ENCODE assay signal across 8 mouse cellular contexts in genomic region chr11:51689343-51689742, GRCm38 (mm10). TPM values are rescaled to one million over a fixed set of nuclear protein-coding genes. Genes with fewer than 3 reads are reported as not detected.
DNase-seq lines count a peak whose midpoint lies in the region; ATAC-seq and TF ChIP-seq lines count a peak whose summit lies in the region.

No protein-coding gene starts in this region.

- DNase-seq in left cerebral cortex, adult 2 months (ENCODE audit: extremely low spot score in 1 of 2, low spot score in 2 of 2): no peak
- no peak for DNase-seq in left cerebral cortex, adult 8-10 months (ENCODE audit: low spot score in 2 of 2)
- no peak for DNase-seq in layer of hippocampus, adult 8-10 months (ENCODE audit: low spot score in 2 of 2)
- DNase-seq in urinary bladder, postnatal 10 days (ENCODE audit: low spot score): no peak
- DNase-seq in cerebellum, adult 9-10 months: no peak

- peak overlapping the region; percentile 71 for H3K4me3 ChIP-seq in left cerebral cortex, adult 2 months
- peak overlapping the region; percentile 70 for H3K4me3 ChIP-seq in embryonic facial prominence, embryonic 13.5 days
- H3K4me3 ChIP-seq in intestine, postnatal 0 days (ENCODE audit: low read depth, low read length): peak overlapping the region; percentile 68
- peak overlapping the region; percentile 57 for H3K4me3 ChIP-seq in neural tube, embryonic 12.5 days

- no peaks in the 10 kb centered on the region for H3K9me3 ChIP-seq in embryonic facial prominence, embryonic 13.5 days
- no peaks in the 10 kb centered on the region for H3K9me3 ChIP-seq in intestine, postnatal 0 days (ENCODE audit: control insufficient read depth)
- no peaks in the 10 kb centered on the region for H3K9me3 ChIP-seq in neural tube, embryonic 12.5 days

- peaks cover 6% of the 10 kb centered on the region for H3K4me1 ChIP-seq in embryonic facial prominence, embryonic 13.5 days
- no peaks in the 10 kb centered on the region for H3K4me1 ChIP-seq in intestine, postnatal 0 days (replicated peaks; ENCODE audit: control insufficient read depth, insufficient read depth, low read length)
- peaks cover 9% of the 10 kb centered on the region; the same call in 1 of the 2 replicates for H3K4me1 ChIP-seq in neural tube, embryonic 12.5 days

- H3K4me2 ChIP-seq in embryonic facial prominence, embryonic 13.5 days: peak overlapping the region; percentile 81
- H3K4me2 ChIP-seq in intestine, postnatal 0 days (replicated peaks; ENCODE audit: low read depth): peak overlapping the region; percentile 75
- H3K4me2 ChIP-seq in neural tube, embryonic 12.5 days (replicated peaks): peak overlapping the region; percentile 67

- H3K36me3 ChIP-seq in embryonic facial prominence, embryonic 13.5 days: peaks cover 25% of the 10 kb centered on the region
- H3K36me3 ChIP-seq in intestine, postnatal 0 days (ENCODE audit: control insufficient read depth, insufficient read depth): 0 out of 2 replicates have a peak, but pooled peaks cover 4% of the 10 kb centered on the region
- H3K36me3 ChIP-seq in neural tube, embryonic 12.5 days: peaks cover 15% of the 10 kb centered on the region

- 26% methylated on average over 6 of the region's 6 CpGs for WGBS in embryonic facial prominence, embryonic 13.5 days
- WGBS in intestine, postnatal 0 days: 20% methylated on average over 6 of the region's 6 CpGs
- WGBS in neural tube, embryonic 12.5 days: 26% methylated on average over 6 of the region's 6 CpGs

- H3K27me3 ChIP-seq in embryonic facial prominence, embryonic 13.5 days: no peaks in the 10 kb centered on the region
- H3K27me3 ChIP-seq in intestine, postnatal 0 days (replicated peaks; ENCODE audit: control insufficient read depth, insufficient read depth, low read length): no peaks in the 10 kb centered on the region
- no peaks in the 10 kb centered on the region for H3K27me3 ChIP-seq in neural tube, embryonic 12.5 days (replicated peaks)

- intact Hi-C loops in left cerebral cortex, adult 2 months (cut with DNase I): loop anchor here (5.0 kb wide), 1 partner anchor 543 kb away; the partner anchor contains the start of gene Skp1a

- no peak for ATAC-seq in embryonic facial prominence, embryonic 13.5 days (ENCODE audit: insufficient number of reproducible peaks, insufficient read depth, low FRiP score, low TSS enrichment, low read depth)
- ATAC-seq in intestine, postnatal 0 days: no peak
- ATAC-seq in neural tube, embryonic 12.5 days (ENCODE audit: low FRiP score, low read depth): no peak

- H3K27ac ChIP-seq in left cerebral cortex, adult 2 months: peak overlapping the region; percentile 100
- peak overlapping the region; percentile 99 for H3K27ac ChIP-seq in embryonic facial prominence, embryonic 13.5 days
- H3K27ac ChIP-seq in intestine, postnatal 0 days (ENCODE audit: low read depth, low read length): peak overlapping the region; percentile 96
- peak overlapping the region; percentile 95; the same call in 1 of the 2 replicates for H3K27ac ChIP-seq in neural tube, embryonic 12.5 days

- H3K9ac ChIP-seq in embryonic facial prominence, embryonic 13.5 days: peak overlapping the region; percentile 84
- H3K9ac ChIP-seq in intestine, postnatal 0 days (ENCODE audit: low read depth, low read length): peak overlapping the region; percentile 64
- H3K9ac ChIP-seq in neural tube, embryonic 12.5 days: peak overlapping the region; percentile 63

- TF ChIP-seq CTCF in left cerebral cortex, adult 2 months (IDR thresholded peaks at IDR 0.05): no peak
- no peak for TF ChIP-seq CTCF in intestine, postnatal 0 days (IDR thresholded peaks at IDR 0.05; ENCODE audit: low read depth)

RNA-seq across cellular contexts. Expression of gene 0610009B22Rik, which starts 0.7 kb away (rescaled TPM):
- 10 to 100 TPM; 32.4 to 35.2 TPM for total RNA-seq in left cerebral cortex, adult 2 months (2021)
- 10 to 100 TPM; 30.0 to 34.7 (median 33.3) TPM for total RNA-seq in left cerebral cortex, adult 8-10 months (2022)
- 87.7 and 102 TPM in 2 replicates for polyA plus RNA-seq in embryonic facial prominence, embryonic 13.5 days (2015; fragmentation: Nextera tagmentation; extraction: Ambion mirVana)
- 110 and 113 TPM in 2 replicates for polyA plus RNA-seq in intestine, postnatal 0 days (2015; fragmentation: Nextera tagmentation; extraction: Ambion mirVana)
- polyA plus RNA-seq in neural tube, embryonic 12.5 days (2016; fragmentation: Nextera tagmentation; extraction: Ambion mirVana): 101 and 112 TPM in 2 replicates
- 10 to 100 TPM; 32.5 to 42.6 (median 34.8) TPM for total RNA-seq in layer of hippocampus, adult 8-10 months (2022)

RNA-seq across cellular contexts. Expression of gene D930048N14Rik, which starts 38.6 kb away (rescaled TPM):
- 1 to 10 TPM; 1.8 to 1.9 TPM for total RNA-seq in left cerebral cortex, adult 2 months (2021)
- total RNA-seq in left cerebral cortex, adult 8-10 months (2022): 1 to 10 TPM; 1.6 to 2.8 (median 2.6) TPM
- 2.6 and 3.4 TPM in 2 replicates for polyA plus RNA-seq in embryonic facial prominence, embryonic 13.5 days (2015; fragmentation: Nextera tagmentation; extraction: Ambion mirVana)
- polyA plus RNA-seq in intestine, postnatal 0 days (2015; fragmentation: Nextera tagmentation; extraction: Ambion mirVana): 1.1 and 1.3 TPM in 2 replicates
- 1.2 and 1.4 TPM in 2 replicates for polyA plus RNA-seq in neural tube, embryonic 12.5 days (2016; fragmentation: Nextera tagmentation; extraction: Ambion mirVana)
- total RNA-seq in layer of hippocampus, adult 8-10 months (2022): 1 to 10 TPM; 1.3 to 2.5 (median 2.0) TPM

RNA-seq across cellular contexts. Expression of gene N4bp3, which starts 38.7 kb away (rescaled TPM):
- total RNA-seq in left cerebral cortex, adult 2 months (2021): 10 to 100 TPM; 10.4 to 14.3 TPM
- 10 to 100 TPM; 15.5 to 17.2 (median 16.7) TPM for total RNA-seq in left cerebral cortex, adult 8-10 months (2022)
- 19.0 and 21.2 TPM in 2 replicates for polyA plus RNA-seq in embryonic facial prominence, embryonic 13.5 days (2015; fragmentation: Nextera tagmentation; extraction: Ambion mirVana)
- 8.5 and 8.8 TPM in 2 replicates for polyA plus RNA-seq in intestine, postnatal 0 days (2015; fragmentation: Nextera tagmentation; extraction: Ambion mirVana)
- 15.1 and 16.8 TPM in 2 replicates for polyA plus RNA-seq in neural tube, embryonic 12.5 days (2016; fragmentation: Nextera tagmentation; extraction: Ambion mirVana)
- total RNA-seq in layer of hippocampus, adult 8-10 months (2022): 10 to 100 TPM; 15.0 to 18.9 (median 15.7) TPM

RNA-seq across cellular contexts. Expression of gene Rmnd5b, which starts 53.6 kb away (rescaled TPM):
- total RNA-seq in left cerebral cortex, adult 2 months (2021): 10 to 100 TPM; 56.1 to 61.9 TPM
- total RNA-seq in left cerebral cortex, adult 8-10 months (2022): 10 to 100 TPM; 48.2 to 59.4 (median 54.7) TPM
- 49.3 and 49.9 TPM in 2 replicates for polyA plus RNA-seq in embryonic facial prominence, embryonic 13.5 days (2015; fragmentation: Nextera tagmentation; extraction: Ambion mirVana)
- 32.4 and 34.2 TPM in 2 replicates for polyA plus RNA-seq in intestine, postnatal 0 days (2015; fragmentation: Nextera tagmentation; extraction: Ambion mirVana)
- 57.6 and 57.7 TPM in 2 replicates for polyA plus RNA-seq in neural tube, embryonic 12.5 days (2016; fragmentation: Nextera tagmentation; extraction: Ambion mirVana)
- total RNA-seq in layer of hippocampus, adult 8-10 months (2022): 10 to 100 TPM; 52.4 to 58.6 (median 55.4) TPM
